Mouse (Mus musculus) ovary, adult 18-20 months (tissue): Measurements from ENCODE around the gene Asb16.

Experiments
- DNase-seq: peaks from one replicate; pipeline ENCODE4 v3.0.0; 2022; ENCODE audit warnings: low spot score, mixed read lengths

Asb16 gene

DNA sequence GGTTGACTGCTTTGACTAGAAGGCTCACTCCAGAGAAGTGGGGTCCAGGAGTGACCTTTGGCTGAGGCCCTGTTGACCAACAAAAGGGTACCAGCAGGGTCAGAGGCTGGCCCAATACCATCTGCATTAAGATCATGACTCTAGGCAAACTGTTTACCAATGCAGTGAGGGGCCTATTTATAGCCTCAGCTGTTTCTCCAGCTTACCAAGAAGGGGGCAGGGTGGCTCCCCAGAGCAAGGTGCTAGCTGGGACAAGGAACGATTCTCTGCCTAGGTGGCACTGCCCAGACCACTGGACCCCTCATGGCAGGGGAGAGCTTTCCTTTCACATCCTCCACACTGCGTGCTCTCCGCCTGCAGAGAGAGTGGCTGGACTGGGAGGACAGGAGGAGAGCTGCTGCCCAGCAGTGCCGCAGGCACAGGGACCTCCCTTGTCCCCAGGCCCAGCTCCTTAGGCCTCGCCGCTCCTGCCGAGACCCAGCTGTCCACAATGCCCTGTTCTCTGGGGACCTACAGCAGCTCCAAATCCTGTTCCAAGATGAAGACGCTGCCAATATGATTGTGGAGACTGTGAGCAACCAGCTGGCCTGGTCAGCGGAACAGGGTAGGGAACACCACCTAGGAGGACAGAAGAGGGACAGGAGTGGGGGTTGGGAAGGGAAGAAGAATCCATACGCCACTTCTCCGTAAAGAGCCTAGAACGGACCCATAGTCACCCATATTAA lies at the start of gene Asb16:
TSS of gene Asb16 (plus strand) at position 224 of the 725 bp plus-strand sequence.
- no peak for DNase-seq

DNA sequence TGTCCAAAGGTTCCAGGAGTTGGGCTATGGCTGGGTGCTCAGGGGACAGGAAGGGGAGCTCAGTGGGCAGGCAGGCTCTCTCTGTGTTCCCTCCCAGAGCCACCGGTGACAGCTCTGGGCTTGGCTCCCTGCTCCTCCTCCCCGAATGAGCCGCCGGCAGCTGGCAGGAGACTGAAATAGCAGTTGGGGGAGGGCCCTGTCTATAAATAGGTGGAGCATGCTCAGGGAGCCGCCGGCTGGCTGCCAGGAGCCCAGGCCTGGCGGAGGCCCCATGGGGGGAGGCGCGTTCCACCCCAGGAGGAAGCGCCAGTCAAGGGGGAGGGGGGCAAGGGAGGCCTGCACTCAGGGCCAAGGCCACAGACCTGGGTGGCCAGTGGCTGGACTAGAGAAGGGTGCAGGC lies 49.8 kb upstream of the Asb16 start:
- peak; percentile 94 for DNase-seq

DNA sequence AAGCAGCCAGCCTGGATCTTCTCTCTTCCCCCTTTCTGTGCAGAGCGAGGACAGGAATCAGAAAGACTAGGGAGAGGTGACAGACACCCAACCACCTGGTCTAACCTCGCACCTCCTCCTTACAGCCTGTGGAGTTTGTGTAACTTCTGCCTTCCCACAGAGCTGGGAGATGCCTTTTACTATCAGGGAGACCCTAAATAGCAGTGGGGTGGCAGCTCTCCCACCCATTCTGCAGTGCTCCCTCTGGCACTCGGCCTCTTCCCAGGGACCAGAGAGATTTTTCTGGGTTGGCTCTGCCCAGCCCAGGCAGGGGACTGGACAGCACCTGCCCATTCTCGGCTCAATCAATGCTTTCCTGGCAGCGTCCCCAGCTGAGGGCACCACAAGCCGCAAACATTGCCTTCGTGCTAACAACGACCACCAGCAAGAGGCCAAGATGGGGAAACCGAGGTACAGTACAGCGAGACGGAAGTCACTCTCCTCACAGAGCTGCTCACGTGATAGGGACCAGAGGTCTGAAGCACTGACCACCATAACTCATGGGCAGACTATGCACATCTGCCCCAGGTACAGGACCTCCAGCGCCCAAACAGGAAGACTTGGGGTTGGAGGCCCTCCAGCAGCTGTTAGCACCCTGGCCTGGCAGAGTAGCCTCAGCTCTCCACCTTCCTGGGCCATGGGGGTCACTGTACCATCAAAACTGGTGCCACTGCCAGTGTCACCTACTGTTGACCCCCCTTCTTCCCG lies 49.1 kb upstream of the Asb16 start:
- DNase-seq: no peak

DNA sequence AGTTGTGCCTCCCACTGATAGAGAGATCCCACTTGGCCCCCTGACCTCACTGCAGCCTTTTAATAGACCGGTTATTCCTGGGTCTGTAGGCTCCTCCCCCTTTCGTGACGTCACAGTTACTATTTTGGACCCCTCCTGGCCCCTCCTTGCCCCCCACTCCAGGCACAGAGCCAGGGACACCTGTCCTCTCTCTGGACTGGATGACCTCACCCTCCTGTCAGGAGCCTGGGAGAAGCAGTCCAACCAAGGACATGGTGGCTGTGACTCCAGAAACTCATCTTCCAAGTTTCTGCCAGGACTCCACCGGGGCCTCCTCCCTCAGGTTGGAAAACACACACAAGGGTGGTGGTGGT lies 48.6 kb upstream of the Asb16 start:
- DNase-seq: no peak

GRCm38 (mm10) chr11:102220451-102220850 lies 48.1 kb upstream of the Asb16 start:
- DNase-seq: no peak

DNA sequence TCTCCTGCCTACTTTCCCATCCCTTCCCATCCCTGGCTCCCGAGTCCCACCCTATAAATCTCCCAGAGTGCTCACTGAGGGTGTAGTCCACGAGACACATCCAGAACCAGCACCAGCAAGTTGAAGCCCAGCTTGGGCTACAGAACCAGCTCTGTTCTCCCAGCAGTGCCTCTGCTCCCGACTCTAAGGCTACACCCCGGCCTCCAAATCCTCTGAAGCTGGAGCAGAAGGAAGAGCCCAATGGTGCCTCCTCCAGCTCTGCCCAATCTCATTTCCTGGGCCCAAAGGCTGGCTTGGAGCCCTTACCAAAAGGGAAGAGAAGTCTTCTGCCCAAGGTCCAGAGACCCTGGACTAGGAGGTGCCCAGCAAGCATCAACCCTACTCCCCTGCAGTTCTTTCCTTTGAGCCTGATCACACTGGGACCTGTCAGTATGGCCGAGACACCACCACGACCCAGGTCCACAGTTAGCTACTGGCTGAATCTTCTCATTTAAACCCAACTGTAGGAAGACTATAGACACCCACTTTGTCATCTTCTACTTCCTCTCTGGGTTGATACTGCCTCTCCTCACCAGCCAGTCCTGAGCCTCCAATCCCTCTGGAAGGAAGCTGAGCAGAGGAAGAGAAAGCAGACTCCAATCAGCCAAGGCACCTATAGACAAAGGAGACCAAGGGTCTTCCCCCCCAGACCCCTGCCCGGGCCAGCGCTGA lies 47.1 kb upstream of the Asb16 start:
- no peak for DNase-seq

- no peak for DNase-seq
Measured at GRCm38 (mm10) chr11:102221954-102222351, 46.6 kb upstream of the Asb16 start.

DNA sequence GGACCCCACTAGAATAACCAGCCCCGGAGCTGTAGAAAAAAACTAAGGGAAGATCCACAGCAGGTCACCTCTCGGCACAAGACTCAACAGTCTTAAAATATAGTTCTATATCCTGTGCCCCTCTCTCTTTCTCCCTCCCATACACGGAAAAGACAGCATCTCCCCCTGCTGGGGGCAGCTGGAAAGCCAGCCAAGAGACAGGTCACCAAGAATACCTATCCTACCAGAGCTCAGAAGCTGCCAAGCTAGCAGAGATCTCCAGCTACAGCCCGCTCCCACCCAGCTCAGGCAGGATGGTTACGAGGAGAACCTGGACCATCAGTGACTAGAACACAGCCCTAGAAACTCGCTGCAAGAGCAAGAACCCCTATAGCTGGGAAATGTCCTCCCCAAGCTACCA lies 45.4 kb upstream of the Asb16 start:
- DNase-seq: no peak

- peak; percentile 65 for DNase-seq
Measured at GRCm38 (mm10) chr11:102224686-102225085, 43.9 kb upstream of the Asb16 start.

GRCm38 (mm10) chr11:102225221-102225620 lies 43.3 kb upstream of the Asb16 start:
- no peak for DNase-seq

DNA sequence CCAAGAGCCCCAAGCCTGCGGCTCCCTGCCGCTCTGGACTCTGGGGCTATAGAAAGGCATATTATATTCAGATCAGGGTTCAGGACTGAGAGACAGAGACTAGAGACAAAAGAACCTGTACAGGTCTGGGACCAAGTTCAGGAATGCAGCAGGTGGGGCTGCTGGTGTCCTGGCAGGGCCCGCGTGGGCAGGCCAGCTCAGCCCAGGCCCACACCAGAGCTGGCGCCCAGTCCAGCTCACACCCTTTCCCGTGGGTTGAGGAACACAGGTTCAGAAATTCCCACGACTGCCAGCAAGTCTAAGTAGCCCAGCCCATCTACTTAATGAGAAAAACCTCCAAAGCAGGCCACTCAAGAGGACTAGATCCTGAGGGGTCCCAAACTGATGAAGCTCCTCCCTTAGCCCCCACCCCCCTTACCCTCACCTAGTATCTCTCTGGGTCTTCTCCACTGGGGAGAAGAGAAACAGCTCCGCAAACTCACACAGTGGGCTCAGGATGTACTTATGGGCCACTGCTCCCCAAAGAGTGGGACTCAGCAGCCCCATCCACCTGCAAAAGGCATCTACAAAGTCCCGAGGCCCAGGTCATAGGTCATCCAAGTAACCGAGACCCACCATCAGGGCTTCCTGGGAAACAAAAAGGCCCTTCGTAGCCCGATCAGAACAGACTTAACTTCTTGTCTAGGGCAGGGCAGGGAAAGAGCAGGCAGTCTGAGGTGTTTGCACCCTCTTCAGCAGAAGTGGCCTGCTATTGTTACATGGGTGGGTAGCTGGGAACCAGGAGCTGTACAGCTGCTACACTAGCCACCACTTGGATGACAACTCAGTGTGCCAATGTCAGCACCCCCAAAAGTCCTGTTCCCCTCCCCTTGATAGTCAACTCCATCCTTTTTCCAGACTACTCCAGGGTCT lies 42.2 kb upstream of the Asb16 start:
- DNase-seq: no peak

DNA sequence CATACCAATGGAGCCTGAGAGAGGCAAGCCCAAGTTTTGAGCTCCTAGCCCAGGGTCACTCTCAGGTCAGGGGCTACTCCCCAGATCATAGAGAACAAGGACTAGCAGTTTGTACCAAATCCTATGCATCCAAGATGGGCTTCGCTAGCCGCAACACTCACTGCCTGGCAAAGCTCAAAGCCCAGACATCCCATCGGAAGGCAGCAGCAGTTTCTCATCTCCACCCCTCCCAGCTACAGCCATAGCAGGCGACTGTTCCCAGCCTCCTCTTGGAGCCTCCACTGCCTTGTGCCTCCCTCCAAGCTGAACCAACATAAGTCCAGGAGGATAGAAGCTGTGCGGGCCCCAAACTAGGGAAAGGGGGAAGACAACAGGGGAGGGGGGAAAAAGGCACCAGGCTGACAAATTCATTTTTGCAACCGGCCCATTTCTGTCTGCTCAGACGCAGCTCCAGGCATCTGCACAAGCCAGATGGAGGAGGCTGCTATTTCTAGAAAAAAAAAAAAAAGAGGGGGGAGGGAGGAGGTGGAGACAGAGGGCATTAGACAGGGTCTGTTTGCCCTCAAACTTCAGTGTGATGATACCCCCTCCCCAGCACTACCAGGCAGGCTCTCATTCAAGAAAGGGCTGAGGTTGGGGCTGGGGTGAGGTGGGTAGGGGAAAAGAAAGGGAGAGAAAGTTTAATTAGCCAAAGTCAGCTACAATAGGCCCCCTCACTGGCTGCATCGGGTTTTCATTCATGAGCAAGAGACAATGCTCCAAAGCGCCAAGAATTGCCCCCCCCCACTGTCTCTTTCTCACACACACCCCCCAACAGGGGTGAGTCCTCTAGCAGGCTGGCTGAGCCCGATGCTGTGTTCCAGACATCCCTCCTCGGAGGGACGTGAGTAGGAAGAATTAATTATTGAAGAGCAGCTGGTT lies 41.0 kb upstream of the Asb16 start:
- no peak for DNase-seq

DNA sequence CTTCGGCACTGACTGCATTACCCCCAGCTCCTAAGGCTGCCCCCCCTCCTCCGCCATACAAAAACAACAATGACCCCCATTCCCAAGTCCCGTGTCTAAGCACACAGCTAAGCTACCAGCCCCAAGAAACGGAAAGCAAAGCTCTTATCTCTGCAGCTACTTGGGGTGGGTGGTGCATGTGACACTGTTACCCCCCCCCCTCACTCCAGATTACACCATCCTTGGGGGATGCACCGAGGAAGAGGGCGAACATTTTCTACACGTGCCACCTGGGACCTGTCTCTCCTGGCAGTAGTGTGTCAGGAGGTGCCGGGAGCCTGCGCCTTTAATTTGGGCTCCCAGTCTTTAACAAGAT lies 40.4 kb upstream of the Asb16 start:
- no peak for DNase-seq

DNA sequence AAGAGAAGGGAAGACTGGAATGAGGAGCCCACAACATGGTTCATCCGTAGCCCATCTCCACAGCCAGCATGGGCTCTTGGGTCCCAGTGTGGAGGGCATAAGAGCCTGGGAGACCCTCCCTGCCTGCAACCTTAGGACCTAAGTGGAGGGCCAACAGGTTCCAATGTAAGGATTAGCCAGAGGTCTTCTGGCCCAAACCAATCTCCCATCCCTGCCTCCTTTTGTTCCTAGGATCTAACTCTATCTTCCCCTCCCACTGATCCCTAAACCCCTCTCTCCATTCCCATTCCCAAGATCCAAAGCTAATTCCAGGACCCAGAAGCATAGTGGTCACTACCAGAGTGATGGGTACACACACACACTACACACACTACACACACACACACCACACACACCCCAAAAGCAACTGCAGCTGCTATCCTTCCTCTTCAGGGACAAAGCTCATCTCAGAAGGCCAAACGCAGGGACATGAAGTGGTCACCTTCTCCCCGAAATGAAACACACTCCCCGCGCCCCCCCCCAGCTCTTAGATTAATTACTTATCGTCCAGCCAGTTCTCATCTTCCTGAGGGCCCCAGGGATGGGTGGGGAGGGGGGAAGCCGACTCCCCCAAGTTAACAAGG lies 39.8 kb upstream of the Asb16 start:
- DNase-seq: no peak

- no peak for DNase-seq
Measured at GRCm38 (mm10) chr11:102229331-102229953, 39.1 kb upstream of the Asb16 start.

- DNase-seq: peak; percentile 96
Measured at GRCm38 (mm10) chr11:102230006-102230741, 38.4 kb upstream of the Asb16 start, which contains the start of gene Hdac5. Gene Hdac5 (minus strand): TSS chr11:102230166.

DNA sequence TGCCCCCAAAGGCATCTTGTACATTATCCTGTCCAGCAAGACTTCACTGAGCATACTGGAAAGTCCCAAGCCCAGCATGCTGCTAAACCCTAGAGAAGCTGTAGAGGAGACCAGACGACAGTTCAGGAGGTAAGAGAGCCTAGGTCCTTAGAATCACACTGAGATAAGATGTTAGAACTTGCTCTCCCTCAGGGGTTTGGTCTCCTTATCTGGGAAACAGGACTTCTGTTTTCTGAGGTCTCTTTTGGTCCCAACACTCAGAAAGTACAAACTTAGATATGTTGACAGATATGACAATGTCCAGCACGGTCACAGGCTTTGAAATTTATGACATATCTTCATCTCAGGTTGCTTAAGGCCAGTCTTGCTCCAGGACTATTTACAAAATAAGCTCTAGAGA lies 32.5 kb upstream of the Asb16 start:
- no peak for DNase-seq

DNA sequence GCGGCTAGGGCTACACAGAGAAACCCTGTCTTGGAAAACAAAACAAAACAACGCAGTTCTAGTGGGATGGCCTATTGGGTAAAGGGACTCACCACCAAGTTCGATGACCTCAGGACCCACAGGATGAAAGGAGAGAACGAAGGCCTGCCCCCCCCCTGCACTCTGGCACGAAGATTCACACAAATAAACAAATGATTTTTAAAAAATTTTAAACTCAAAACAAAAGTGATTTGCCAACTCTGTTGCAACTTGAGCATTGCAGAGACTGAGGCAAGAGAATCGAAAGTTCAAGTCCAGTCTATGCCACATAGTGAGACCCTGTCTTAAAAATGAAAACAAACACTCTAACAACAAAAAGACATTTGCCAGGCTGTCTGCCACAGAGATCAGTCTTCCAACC lies 27.9 kb upstream of the Asb16 start:
- DNase-seq: no peak

DNA sequence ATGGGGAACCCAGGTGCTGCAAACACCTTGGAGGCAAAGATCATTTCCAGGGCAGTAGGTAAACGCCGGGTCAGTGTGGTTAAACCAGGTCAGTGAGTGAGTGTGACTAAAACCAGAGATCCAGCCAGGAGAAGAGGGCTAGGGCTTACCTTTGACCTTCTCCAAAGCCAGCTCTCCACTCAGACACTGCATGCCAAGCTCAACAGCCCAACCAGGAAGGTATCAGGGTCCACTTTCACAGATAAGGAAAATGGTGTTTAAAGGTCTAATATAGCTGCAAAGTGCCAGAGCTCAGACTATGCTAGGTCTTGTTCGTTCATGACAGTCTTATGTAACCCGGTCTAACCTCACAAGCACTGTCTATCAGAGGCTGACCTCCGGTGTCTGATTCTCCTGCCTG lies 27.3 kb upstream of the Asb16 start:
- no peak for DNase-seq
